Mouse (Mus musculus) 3T3-L1 (cell line): ENCODE data around the gene Ccdc77.
"Not testable (repeated sequence)": the region's sequence is repeated elsewhere in the genome, so short reads cannot be mapped to it uniquely, and the experiment has no call there.

Source experiments
- DNase-seq: peaks from one replicate; pipeline ENCODE4 v3.0.0-alpha.2; 2015; ENCODE audit warnings: low read depth, low spot score

Gene Ccdc77

GRCm38 (mm10) chr6:120309787-120310186 lies 54.4 kb downstream of the Ccdc77 start:
- no peak for DNase-seq

DNA sequence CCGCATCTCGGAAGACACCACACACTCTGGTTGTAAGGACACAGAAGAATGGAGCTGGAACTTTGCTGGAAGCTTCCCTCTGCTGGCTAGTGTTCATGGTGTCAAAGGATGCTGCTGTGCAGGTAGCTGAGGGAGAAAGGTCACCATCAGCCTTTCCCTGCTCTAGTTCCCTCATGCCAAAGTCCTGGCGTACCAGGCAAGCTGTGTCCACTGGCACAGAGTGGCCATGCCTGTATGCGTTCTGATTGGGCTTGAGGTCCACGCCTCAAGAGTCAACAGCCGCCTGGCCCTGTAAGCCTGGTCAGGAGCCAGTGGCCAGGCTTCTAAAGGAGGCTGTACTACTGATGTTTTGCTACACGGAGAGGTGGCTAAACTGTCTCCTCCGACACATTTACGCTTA lies 54.8 kb downstream of the Ccdc77 start:
- no peak for DNase-seq

DNA sequence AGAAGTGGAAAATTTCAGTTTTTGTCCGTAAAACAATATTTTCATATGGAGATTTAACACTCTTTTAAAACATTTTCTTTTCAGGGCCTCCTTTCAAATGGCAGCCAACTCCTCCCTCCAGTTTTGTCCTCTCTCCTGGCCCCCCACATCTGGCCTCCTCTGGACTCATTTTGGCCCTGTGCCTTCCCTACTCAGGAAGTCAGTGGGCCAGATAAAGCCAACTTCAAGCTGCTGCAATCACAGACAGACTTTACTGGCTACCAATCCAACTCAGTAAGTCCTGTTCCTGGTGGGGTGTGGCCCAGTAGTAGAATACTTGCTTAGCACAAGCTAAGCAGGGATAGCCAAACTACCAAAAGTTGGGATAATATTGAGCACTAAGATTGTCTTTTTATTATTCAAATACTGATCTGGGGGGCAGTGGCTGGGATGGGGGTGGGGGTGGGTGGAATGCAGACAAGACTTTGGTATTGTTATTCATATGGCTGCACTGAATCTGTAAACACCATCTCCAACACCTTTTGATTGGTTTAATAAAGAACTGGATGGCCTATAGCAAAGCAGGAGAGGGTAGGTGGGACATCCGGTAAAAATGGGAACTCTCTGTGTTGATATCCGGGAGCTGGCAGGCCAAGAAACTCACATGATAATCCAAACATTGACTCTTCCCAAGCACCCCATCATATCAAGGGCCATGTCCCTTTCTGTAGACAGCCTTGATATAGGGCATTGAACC lies 57.1 kb downstream of the Ccdc77 start:
- DNase-seq = no peak

DNA sequence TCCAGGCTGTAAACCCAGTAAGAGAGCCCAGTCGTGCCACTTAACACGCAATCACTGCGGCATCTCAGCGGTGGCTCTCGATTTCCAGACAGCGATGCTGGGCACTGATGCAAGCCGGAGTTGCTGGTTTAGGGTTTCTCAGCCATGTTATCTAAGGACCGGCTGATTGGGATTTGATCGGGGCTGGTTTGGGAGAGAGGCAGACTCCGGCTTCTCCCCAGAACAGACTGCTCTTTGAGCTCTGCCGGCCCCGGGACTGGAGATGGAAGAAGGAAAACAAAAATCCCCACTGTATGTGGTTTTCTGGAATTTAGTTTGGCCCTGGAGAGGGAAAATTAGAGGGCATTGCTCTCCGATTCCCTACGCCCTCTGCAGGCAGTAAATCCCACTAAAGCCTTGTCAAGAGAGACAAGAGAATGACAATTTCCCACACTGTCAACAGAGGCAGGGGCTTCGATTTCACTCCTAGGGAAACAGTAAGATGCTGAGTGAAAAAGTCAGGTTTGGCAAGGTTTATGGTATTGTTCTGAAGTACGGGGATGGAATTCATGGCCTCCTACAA lies 61.3 kb downstream of the Ccdc77 start:
- peak; percentile 9 for DNase-seq

DNA sequence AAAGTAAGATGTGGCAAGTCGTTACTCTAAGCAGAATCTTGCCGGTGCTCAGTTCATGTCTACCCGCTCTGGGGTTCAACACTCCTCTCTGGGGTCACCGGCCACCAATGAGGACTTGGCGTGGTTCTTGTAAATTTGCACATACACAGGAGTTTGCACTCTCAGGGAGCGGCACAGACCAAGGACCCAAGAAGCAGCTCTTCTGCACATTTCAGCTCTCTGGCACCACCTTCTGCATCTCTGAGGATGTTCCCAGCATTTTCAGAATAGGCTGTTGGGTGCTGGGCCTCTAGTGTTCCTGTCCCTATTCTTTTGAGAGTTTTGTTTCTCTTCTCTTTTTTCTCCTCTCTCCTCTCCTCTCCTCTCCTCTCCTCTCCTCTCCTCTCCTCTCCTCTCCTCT lies 63.0 kb downstream of the Ccdc77 start:
- peak; percentile 80 for DNase-seq

- not testable (repeated sequence) for DNase-seq
These were observed 67.6 kb downstream of the Ccdc77 start for GRCm38 (mm10) chr6:120296589-120296988.

DNA sequence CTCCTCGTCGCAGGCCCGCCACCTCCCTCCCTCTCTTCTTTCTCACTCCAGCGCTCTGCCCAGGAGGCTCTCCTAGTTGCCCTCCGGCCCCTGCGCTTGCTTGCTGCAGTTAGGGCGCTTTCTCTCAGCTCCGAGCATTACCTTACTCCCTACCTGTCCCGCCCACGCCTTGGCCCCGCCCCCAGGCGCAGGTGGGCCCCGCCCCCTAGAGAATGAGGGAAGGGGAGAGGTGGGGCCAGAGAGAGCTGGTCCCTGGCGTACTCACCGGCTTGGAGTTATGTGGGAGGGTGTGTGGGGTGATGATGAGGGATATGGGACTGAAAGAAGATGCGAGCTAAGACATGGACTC lies 69.4 kb downstream of the Ccdc77 start:
- no peak for DNase-seq

GRCm38 (mm10) chr6:120294056-120294784 lies 70.0 kb downstream of the Ccdc77 start, which contains the start of the genes D330020A13Rik and B4galnt3:
Gene D330020A13Rik, plus strand, starts transcription at chr6:120294364.
Gene B4galnt3, minus strand, starts transcription at chr6:120294559.
- no peak for DNase-seq

GRCm38 (mm10) chr6:120291396-120292009 lies 72.7 kb downstream of the Ccdc77 start:
- DNase-seq = no peak

- no peak for DNase-seq
These were observed 74.7 kb downstream of the Ccdc77 start for GRCm38 (mm10) chr6:120289430-120289829.

GRCm38 (mm10) chr6:120288541-120288940 lies 75.6 kb downstream of the Ccdc77 start:
- DNase-seq = no peak

GRCm38 (mm10) chr6:120287279-120287678 lies 76.9 kb downstream of the Ccdc77 start:
- DNase-seq = no peak

DNA sequence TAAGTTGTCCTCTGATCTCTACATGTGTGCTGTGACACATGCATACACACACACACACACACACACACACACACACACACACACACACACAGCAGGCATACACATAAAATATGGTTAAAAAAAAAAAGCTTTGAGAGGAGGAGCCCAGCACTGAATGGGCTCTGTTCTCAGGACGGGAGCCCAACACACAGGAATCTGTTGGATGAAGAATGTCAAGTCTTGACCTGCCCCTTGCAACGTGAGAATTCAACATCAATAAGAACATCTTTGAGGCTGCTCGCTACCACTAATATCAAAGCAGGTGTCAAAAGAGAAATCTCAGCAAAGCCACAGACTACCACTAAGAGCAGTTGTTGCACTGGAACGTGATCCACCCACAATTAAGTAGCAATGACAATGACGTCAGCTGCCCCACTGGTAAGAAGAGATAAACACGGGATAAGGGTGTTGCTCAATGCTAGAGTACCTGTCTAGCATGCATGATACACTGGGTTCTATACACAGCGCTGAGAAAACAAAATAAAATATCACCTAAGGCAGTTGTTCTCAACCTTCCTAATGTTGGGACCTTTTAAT lies 87.2 kb downstream of the Ccdc77 start:
- no peak for DNase-seq

DNA sequence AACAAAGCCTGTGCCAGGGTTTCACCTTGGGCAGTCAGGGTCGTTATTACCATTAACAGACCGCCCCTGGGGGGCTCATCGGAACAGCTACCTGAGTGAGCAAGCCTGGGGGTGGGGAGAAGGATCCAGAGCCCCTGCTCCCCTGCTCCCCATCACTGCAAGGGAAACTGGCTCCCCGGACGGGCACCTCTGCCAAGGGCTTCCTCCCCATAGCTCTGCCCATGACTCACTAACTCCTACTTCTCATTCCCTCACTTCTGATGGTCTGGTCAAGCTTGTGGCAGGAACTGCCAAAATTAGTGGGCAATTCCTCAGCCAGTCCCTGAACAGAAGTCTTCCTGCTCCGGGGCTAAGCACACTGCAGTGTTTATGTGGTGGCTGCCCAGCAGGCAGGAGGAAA lies 88.9 kb downstream of the Ccdc77 start:
- peak; percentile 57 for DNase-seq

DNA sequence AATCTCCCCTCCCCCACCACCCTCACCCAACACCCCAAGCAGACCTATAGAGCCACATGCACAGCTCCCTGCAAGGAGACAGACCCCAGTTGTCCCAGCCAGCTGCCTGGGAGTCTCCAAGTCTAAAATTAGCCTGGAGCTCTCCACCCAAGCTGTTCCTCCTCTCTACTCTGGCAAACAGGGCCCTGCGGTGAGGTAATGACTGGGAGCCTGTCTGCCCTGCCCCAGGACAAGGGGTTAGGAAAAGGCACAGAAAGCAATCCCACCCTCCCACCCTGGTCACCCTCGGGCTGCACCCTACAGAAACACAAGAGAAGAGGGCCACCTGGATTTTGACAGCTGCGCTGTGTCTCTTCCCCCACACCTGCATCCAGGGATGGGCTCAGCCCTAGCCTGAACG lies 89.3 kb downstream of the Ccdc77 start:
- DNase-seq = no peak
